Mouse (Mus musculus) myocyte (in vitro differentiated cells): ENCODE data around the gene Nmbr. TPM values are rescaled to one million over a fixed set of nuclear protein-coding genes. Genes with fewer than 3 reads are reported as not detected.

ENCODE experiments used
- H3K27me3 ChIP-seq: one replicate; pipeline ENCODE4 v1.6.1; 2011; ENCODE audit not compliant: control insufficient read depth, insufficient read depth, insufficient read length
- H3K36me3 ChIP-seq: one replicate; pipeline ENCODE4 v1.6.1; 2011; ENCODE audit not compliant: control insufficient read depth, insufficient read depth
- H3K4me2 ChIP-seq: one replicate; pipeline ENCODE4 v1.6.1; 2011; ENCODE audit warnings: low read depth, control low read depth
- H3K4me3 ChIP-seq: one replicate; pipeline ENCODE4 v1.5.1; 2011; ENCODE audit warnings: mild to moderate bottlenecking, control low read depth, moderate library complexity
- H3K79me2 ChIP-seq: one replicate; pipeline ENCODE4 v1.6.1; 2011; ENCODE audit not compliant: control insufficient read depth, insufficient read depth
- H3ac ChIP-seq: one replicate; pipeline ENCODE4 v1.6.1; 2011; ENCODE audit not compliant: control insufficient read depth, insufficient read length
- CEBPB ChIP-seq: IDR thresholded peaks from 2 replicates; pipeline ENCODE4 v1.6.1; 2011; ENCODE audit warnings: mild to moderate bottlenecking, moderate library complexity; ENCODE audit not compliant: poor library complexity, insufficient read depth, severe bottlenecking
- E2F4 ChIP-seq: IDR thresholded peaks from one replicate; pipeline ENCODE4 v1.6.1; 2011; ENCODE audit warnings: mild to moderate bottlenecking, control low read depth, moderate library complexity; ENCODE audit not compliant: insufficient read depth
- MAX ChIP-seq: IDR thresholded peaks from one replicate; pipeline ENCODE4 v1.6.1; 2011; ENCODE audit warnings: low read depth, mild to moderate bottlenecking, control low read depth
- MYOD1 ChIP-seq, 3 experiments: IDR thresholded peaks; one replicate each; pipeline ENCODE4 v1.6.1; 2011; ENCODE audit warnings: control low read depth in 2 of 3, low read depth in 2 of 3, mild to moderate bottlenecking in 2 of 3, moderate library complexity in 1 of 3; ENCODE audit not compliant: insufficient read length in 2 of 3, control insufficient read depth in 1 of 3
- MYOG ChIP-seq, 3 experiments: IDR thresholded peaks; one replicate each; pipeline ENCODE4 v1.6.1; 2011; ENCODE audit warnings: control low read depth in 2 of 3, low read depth in 2 of 3, mild to moderate bottlenecking in 2 of 3; ENCODE audit not compliant: insufficient read length in 2 of 3, control insufficient read depth in 1 of 3, insufficient read depth in 1 of 3
- POLR2A ChIP-seq: IDR thresholded peaks from one replicate; pipeline ENCODE4 v1.6.1; 2011; ENCODE audit warnings: low read depth, mild to moderate bottlenecking, control low read depth, moderate library complexity; ENCODE audit not compliant: insufficient read length
- POLR2AphosphoS2 ChIP-seq: IDR thresholded peaks from one replicate; pipeline ENCODE4 v1.6.1; 2011; ENCODE audit warnings: low read depth, control low read depth; ENCODE audit not compliant: insufficient read length
- REST ChIP-seq: IDR thresholded peaks from one replicate; pipeline ENCODE4 v1.6.1; 2011; ENCODE audit warnings: mild to moderate bottlenecking, control low read depth, moderate library complexity; ENCODE audit not compliant: insufficient read depth, insufficient read length
- SRF ChIP-seq: IDR thresholded peaks from one replicate; pipeline ENCODE4 v1.6.1; 2011; ENCODE audit warnings: low read depth; ENCODE audit not compliant: control insufficient read depth, insufficient read length
- TCF12 ChIP-seq: IDR thresholded peaks from one replicate; pipeline ENCODE4 v1.6.1; 2011; ENCODE audit warnings: mild to moderate bottlenecking, control low read depth; ENCODE audit not compliant: poor library complexity, insufficient read depth, severe bottlenecking
- TCF3 ChIP-seq: IDR thresholded peaks from one replicate; pipeline ENCODE4 v1.6.1; 2011; ENCODE audit warnings: low read depth, control low read depth; ENCODE audit not compliant: insufficient read length
- USF1 ChIP-seq: IDR thresholded peaks from one replicate; pipeline ENCODE4 v1.6.1; 2011; ENCODE audit warnings: low read depth, mild to moderate bottlenecking, control low read depth, moderate library complexity
- polyA plus RNA-seq: library from polyadenylated mRNA; unstranded; fragments of >200 nt; fragmentation: generic; extraction: Trizol; gene quantifications from one replicate; pipeline ENCODE4 v1.2.1, GENCODE M21; 2012; ENCODE audit warnings: missing spikeins

Gene Nmbr
- polyA plus RNA-seq, 1 experiment = 0.06 TPM

GRCm38 (mm10) chr10:14688785-14689442, 16.5 kb upstream of the Nmbr start:
- Histone ChIP-seq H3K4me3 (no peak overlapping the region), H3K27me3 (no peaks in the 10 kb centered on the region), H3ac (no peak overlapping the region), H3K4me2 (no peak overlapping the region), H3K79me2 (peaks cover 48% of the 10 kb centered on the region), H3K36me3 (peaks cover 24% of the 10 kb centered on the region)
- TF ChIP-seq CEBPB (no peak), MAX (no peak), TCF12 (no peak), E2F4 (no peak), MYOD1 (IDR thresholded peaks at IDR 0.05; ENCODE audit: control insufficient read depth in 1 of 3, insufficient read length in 2 of 3, low read depth in 2 of 3) (no peak), POLR2AphosphoS2 (no peak), REST (no peak), MYOG (IDR thresholded peaks at IDR 0.05; ENCODE audit: control insufficient read depth in 1 of 3, insufficient read depth in 1 of 3, insufficient read length in 2 of 3, low read depth in 2 of 3) (no peak)

GRCm38 (mm10) chr10:14690349-14690748, 15.0 kb upstream of the Nmbr start:
- Histone ChIP-seq H3K4me2 (no peak overlapping the region), H3K79me2 (peaks cover 62% of the 10 kb centered on the region), H3K4me3 (no peak overlapping the region)

DNA sequence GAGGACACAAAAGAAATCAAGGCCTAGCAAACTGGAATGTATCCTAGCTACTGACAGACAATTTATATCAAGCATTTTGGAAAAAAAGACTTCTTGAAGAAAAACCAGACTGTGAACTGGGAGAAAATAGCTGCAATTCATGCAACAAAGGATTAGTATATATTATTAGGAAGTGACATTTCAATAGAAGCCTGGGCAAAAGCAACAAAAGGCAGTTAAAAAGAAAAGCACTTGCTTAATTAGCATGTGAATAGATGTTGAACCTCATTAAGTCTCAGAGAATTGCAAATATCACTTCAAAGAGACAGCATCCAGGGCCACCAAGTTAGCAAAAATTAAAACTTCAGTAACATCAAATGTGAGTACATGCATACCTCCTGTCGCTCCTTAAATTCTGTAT, 2.2 kb upstream of the Nmbr start:
- Histone ChIP-seq H3K4me2 (peak overlapping the region; percentile 88), H3ac (no peak overlapping the region), H3K27me3 (no peaks in the 10 kb centered on the region), H3K36me3 (no peaks in the 10 kb centered on the region), H3K79me2 (peaks cover 57% of the 10 kb centered on the region), H3K4me3 (no peak overlapping the region)
- TF ChIP-seq E2F4 = no peak

More at GRCm38 (mm10) chr10:14690349-14690748, 15.0 kb upstream of the Nmbr start:
- no peak for TF ChIP-seq POLR2A
- no peak for TF ChIP-seq USF1
- no peak for TF ChIP-seq MYOD1 (IDR thresholded peaks at IDR 0.05; ENCODE audit: control insufficient read depth in 1 of 3, insufficient read length in 2 of 3, low read depth in 2 of 3)
- no peak for TF ChIP-seq E2F4
- TF ChIP-seq SRF = no peak
- TF ChIP-seq POLR2AphosphoS2 = no peak
- no peak for TF ChIP-seq REST
- TF ChIP-seq TCF12 = no peak
- TF ChIP-seq CEBPB = no peak
- no peak for TF ChIP-seq MAX
- no peak for TF ChIP-seq MYOG (IDR thresholded peaks at IDR 0.05; ENCODE audit: control insufficient read depth in 1 of 3, insufficient read depth in 1 of 3, insufficient read length in 2 of 3, low read depth in 2 of 3)
- TF ChIP-seq TCF3 = no peak
- no peaks in the 10 kb centered on the region for H3K27me3 ChIP-seq
- H3K36me3 ChIP-seq = peaks cover 12% of the 10 kb centered on the region
- no peak overlapping the region for H3ac ChIP-seq

DNA sequence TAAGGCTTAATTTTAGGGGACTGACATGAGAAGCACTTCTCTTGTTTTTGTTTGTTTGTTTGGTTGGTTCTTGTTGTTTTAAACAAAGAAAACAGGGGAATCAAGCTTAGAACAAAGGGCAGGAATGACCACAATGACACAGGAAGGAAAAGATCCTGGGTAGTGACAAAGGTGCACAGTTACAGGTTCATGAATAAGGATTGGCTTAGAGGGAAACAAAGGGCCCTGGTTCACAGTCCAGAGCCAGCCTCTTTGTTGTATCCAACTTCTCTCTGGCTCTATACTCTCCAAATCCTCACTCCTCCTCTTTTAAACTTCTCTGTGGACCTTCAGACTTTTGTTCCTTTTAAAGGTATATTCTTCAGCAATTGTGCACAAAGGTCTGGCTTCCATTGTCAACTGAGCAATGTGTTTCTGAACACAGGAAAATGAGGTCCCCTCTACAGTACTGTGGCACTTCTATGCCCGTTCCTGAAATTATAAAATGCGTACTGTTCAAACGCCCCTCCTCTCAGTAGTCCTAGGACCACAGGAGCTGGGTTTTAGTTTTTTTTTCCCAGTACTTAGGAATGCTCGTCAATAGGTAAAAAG, 1.5 kb upstream of the Nmbr start:
- peak overlapping the region; percentile 58 for H3K4me3 ChIP-seq
- TF ChIP-seq E2F4 (no peak), MYOD1 (IDR thresholded peaks at IDR 0.05; ENCODE audit: control insufficient read depth in 1 of 3, insufficient read length in 2 of 3, low read depth in 2 of 3) (no peak), POLR2AphosphoS2 (no peak), REST (no peak), USF1 (no peak), TCF3 (no peak), SRF (no peak), MAX (no peak), CEBPB (no peak), MYOG (IDR thresholded peaks at IDR 0.05; ENCODE audit: control insufficient read depth in 1 of 3, insufficient read depth in 1 of 3, insufficient read length in 2 of 3, low read depth in 2 of 3) (no peak), POLR2A (no peak), TCF12 (no peak)
- H3K79me2 ChIP-seq = peaks cover 57% of the 10 kb centered on the region
- H3K27me3 ChIP-seq = no peaks in the 10 kb centered on the region
- peak overlapping the region; percentile 88 for H3K4me2 ChIP-seq
- no peak overlapping the region for H3ac ChIP-seq
- no peaks in the 10 kb centered on the region for H3K36me3 ChIP-seq

- Histone ChIP-seq H3K4me2 (no peak within 1 kb of the TSS), H3K4me3 (no peak within 1 kb of the TSS), H3ac (no peak within 1 kb of the TSS), H3K36me3 (no peaks in the 10 kb centered on the region), H3K79me2 (no peaks in the 10 kb centered on the region), H3K27me3 (no peaks in the 10 kb centered on the region)
- TF ChIP-seq E2F4 = no peak
- TF ChIP-seq TCF3 = no peak
- no peak for TF ChIP-seq MYOG (IDR thresholded peaks at IDR 0.05; ENCODE audit: control insufficient read depth in 1 of 3, insufficient read depth in 1 of 3, insufficient read length in 2 of 3, low read depth in 2 of 3)
- no peak for TF ChIP-seq SRF
- no peak for TF ChIP-seq POLR2AphosphoS2
- no peak for TF ChIP-seq MYOD1 (IDR thresholded peaks at IDR 0.05; ENCODE audit: control insufficient read depth in 1 of 3, insufficient read length in 2 of 3, low read depth in 2 of 3)
- no peak for TF ChIP-seq MAX
- TF ChIP-seq REST = no peak
- no peak for TF ChIP-seq TCF12
- TF ChIP-seq USF1 = no peak
- no peak for TF ChIP-seq POLR2A
- TF ChIP-seq CEBPB = no peak
These were observed 12.7 kb downstream of the Nmbr start, which contains the start of gene Gje1 for GRCm38 (mm10) chr10:14718114-14718513. Gje1 (minus strand) TSS chr10:14718214.
